In the genomic region with DNA sequence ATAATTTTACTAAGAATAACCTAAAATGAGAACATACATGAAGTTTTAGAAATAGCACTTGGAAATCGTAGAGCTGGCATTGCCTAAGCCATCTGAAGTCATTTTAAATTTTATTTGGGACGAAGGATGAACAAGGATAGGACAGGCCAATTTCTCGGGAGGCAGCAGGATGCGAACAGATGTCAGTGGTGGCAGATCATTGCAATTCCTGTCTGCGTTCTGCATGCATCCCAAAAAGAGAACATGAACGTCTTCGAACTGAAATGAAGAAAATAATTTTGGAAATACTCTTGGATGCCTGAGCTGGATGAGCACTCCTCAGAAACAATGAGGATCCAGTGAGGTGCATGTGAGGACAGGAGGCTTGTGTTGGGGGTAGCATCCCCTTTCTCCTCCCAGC, we compare ENCODE assay signal across 19 mouse cellular contexts.
"Had no signal": no experiment of that assay in that cellular context is flagged by ENCODE, and none has a peak within 500 bp of the region (broad histone marks: within the 10 kb centered on the region; RNA-seq: fewer than 3 reads in every experiment).

No protein-coding gene starts in this region.

- H3K4me3 ChIP-seq: left cerebral cortex, adult 2 months; liver, embryonic 13.5 days; midbrain, embryonic 12.5 days; myocyte; neural tube, embryonic 13.5 days had no signal

- H3K27me3 ChIP-seq: liver, embryonic 13.5 days; midbrain, embryonic 12.5 days; neural tube, embryonic 13.5 days had no signal

- H3K4me2 ChIP-seq: liver, embryonic 13.5 days; midbrain, embryonic 12.5 days; neural tube, embryonic 13.5 days had no signal

- H3K9ac ChIP-seq: liver, embryonic 13.5 days; midbrain, embryonic 12.5 days; neural tube, embryonic 13.5 days had no signal

- H3K4me1 ChIP-seq: liver, embryonic 13.5 days had no signal

- DNase-seq: kidney, adult 11 months; kidney, adult 8-10 months; kidney, postnatal 14 days; kidney, postnatal 4 days; liver, embryonic 13.5 days; lung, adult 2 months; lung, postnatal 14 days; lung, postnatal 4 days; retina, postnatal 1 day; right cerebral cortex, postnatal 14 days; right cerebral cortex, postnatal 4 days; thymus, adult 18-20 months; thymus, postnatal 36 days had no signal

- ATAC-seq: midbrain, embryonic 16.5 days had no signal

- H3K9me3 ChIP-seq: liver, embryonic 13.5 days; midbrain, embryonic 12.5 days; neural tube, embryonic 13.5 days had no signal

- H3K27ac ChIP-seq: left cerebral cortex, adult 2 months; liver, embryonic 13.5 days; midbrain, embryonic 12.5 days; neural tube, embryonic 13.5 days; stomach, postnatal 0 days had no signal

- H3K36me3 ChIP-seq: liver, embryonic 13.5 days; midbrain, embryonic 12.5 days; neural tube, embryonic 13.5 days had no signal
